Mouse (Mus musculus): ENCODE results near the gene P4ha1.

Gene P4ha1

DNA sequence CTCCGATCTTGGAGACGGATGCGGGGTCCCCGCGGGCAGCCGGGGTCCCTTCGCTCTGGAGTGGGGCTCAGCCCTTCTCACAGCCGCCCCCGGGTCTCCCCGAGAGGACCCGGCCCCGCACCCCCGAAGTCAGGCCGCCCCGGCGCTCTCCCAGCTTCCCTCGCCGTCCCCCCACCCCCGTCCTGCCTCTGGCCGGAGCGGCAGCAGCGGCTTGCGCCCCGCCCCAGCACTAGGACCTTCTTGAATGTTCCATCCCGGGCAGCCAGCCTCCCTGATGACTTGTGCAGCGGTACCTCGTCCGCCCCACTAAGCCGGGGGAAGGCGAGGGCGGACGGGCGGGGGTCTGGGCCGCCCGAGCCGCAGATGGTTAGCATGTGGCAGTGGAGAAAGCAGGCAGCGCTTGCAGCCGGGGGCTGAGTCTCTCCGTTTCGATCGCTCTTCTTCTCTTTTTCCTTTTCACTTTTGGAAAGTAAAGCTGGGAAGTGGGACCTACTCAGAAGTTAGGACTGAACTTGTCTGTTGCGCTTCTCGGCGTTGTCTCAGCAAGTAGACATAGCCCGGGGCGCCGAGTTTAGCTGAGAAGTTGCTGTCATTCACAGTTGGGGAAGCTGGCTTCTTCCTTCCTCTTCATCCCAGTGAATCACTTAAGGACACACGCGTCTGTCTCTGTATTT, 529 bp downstream of the P4ha1 start:
- no peak for DNase-seq (ENCODE audit: low read depth, low spot score)

DNA sequence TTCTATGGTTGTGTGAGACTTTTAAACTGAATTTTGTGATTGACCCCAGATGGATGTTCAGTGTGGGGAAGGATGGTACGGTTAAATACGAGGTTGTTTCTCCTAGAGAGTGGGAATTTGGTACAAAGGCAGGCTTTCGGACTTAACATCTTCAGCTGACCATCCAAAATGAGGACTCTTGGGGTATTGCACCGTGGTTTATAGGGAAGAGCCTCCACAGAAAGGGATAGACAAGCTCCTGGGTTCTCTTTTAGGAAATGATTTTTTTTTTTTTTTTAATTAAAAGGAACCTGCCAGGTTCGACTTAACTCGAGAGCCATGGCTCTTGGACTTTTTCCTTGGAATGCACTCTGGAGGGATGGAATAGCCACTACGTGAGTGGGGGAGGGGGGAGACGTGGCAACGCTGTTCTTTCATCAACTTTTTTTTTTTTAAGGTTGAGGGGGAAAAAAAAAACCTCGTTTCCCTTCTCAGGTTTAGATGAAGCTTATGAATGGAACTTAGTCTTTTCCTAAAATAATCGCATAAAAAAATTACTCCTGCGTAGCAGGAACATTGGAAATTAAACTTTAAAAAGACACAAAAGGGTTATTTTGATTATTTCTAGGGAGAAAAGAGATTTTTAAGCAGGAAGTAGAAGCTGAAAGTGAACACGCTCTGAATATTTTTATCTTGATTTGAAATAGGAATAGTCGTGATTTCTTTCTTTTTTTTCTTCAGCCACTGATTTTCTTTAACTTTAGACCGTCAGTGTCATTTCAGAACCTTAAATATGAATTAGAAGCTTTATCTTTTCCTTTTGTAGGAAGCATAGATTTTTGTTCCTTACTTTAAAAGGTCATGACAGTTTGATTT, 1.4 kb downstream of the P4ha1 start:
- peak; percentile 30 for DNase-seq (ENCODE audit: low read depth, low spot score)

- no peak for DNase-seq (ENCODE audit: low read depth, low spot score)
These were observed 3.7 kb downstream of the P4ha1 start for GRCm38 (mm10) chr10:59326612-59327315.

- no peak for DNase-seq (ENCODE audit: low read depth, low spot score)
These were observed 4.2 kb downstream of the P4ha1 start for GRCm38 (mm10) chr10:59327316-59327710.

- DNase-seq (ENCODE audit: low read depth, low spot score) = no peak
These were observed 8.6 kb downstream of the P4ha1 start for GRCm38 (mm10) chr10:59331546-59332256.

DNA sequence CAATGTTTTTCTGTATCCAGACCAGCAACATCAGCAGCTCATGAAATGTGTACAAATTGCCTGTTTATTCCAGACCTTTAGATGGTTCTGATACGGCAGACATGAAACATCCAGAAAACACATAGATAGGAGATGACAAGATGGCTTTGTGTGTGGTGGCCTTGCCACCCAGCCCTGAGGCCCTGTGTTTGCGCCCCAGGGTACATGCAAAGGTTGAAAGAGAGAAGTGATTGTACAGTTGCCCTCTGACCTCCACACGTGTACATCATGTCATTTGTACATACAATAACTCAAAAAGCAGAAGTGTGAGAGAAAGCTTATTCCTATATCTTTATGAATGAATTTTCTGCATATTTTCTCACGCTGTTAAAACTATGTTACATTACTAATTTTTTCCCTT, 10.3 kb downstream of the P4ha1 start:
- no peak for DNase-seq (ENCODE audit: low read depth, low spot score)

GRCm38 (mm10) chr10:59334899-59335798, 12.1 kb downstream of the P4ha1 start:
- DNase-seq (ENCODE audit: low read depth, low spot score) = no peak

GRCm38 (mm10) chr10:59336124-59336523, 13.0 kb downstream of the P4ha1 start:
- DNase-seq (ENCODE audit: low read depth, low spot score) = no peak

DNA sequence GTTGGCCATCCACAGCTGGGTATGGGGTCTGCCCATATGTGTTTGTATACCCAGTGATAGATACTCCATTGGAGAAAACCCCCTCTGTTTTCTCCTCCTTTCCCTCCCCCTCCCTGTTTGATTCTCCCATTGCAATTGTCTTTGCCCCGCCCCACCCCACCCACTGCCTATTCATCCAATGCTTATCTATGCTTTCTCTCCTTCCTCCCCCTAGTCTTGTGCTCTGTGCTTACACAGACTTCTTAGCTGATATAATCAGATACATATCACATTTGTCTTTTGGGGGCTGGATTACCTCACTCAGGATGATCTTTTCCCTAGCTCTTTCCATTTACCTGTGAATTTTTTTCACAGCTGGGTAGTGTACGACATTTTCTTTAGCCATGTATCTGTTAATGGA, 23.5 kb downstream of the P4ha1 start:
- DNase-seq (ENCODE audit: low read depth, low spot score) = no peak

DNA sequence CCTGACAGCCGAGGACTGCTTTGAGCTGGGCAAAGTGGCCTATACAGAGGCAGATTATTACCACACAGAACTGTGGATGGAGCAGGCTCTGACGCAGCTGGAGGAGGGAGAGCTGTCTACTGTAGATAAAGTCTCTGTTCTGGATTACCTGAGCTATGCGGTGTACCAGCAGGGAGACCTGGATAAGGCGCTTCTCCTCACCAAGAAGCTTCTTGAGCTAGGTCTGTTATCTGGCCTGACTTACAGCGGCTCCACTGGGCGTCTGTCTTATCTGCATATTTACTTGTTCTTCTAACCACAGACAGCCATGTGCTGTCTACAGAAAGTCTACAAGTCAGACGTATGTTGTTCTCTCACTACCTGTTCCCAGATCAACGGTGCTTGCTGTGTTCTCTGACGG, 25.1 kb downstream of the P4ha1 start:
- no peak for DNase-seq (ENCODE audit: low read depth, low spot score)

GRCm38 (mm10) chr10:59349536-59349935, 26.4 kb downstream of the P4ha1 start:
- no peak for DNase-seq (ENCODE audit: low read depth, low spot score)

DNA sequence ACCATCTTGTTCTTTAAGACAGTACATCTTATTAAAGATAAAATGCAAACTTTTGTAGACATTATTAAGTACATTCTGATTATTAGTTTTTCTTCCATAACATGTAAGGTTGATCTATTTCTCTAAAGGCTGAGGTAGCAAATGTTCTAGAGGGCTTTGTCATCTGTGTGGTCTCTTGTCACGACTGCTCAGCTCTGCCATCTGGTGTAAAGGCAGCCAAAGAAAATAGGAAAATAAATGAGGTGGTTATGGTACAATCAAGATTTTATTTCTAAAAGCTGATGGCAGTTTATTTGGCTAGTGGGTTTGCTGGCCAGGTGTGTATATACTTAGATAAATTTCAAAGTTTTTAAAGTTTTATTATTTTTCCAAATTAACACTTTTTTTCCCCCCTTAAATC, 30.0 kb downstream of the P4ha1 start:
- DNase-seq (ENCODE audit: low read depth, low spot score) = no peak

DNA sequence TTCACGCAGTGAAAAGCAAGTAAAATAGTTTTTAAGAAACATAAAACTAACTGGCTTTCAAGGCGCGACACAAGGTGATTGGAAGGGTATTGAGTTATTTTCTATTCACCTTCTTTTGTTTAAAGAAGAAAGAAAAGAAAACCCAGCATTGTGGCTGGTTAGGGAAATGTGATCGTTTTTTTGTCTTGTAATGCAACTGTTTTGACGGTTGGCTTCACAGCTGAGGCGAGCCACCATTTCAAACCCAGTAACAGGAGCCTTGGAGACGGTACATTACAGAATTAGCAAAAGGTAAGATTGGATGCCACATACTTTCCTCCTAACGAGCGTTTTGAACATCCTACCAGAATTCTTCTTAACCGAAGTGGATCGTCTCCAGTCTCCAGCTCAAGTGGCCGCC, 31.0 kb downstream of the P4ha1 start:
- no peak for DNase-seq (ENCODE audit: low read depth, low spot score)

GRCm38 (mm10) chr10:59355020-59355419, 31.9 kb downstream of the P4ha1 start:
- DNase-seq (ENCODE audit: low read depth, low spot score) = no peak

DNA sequence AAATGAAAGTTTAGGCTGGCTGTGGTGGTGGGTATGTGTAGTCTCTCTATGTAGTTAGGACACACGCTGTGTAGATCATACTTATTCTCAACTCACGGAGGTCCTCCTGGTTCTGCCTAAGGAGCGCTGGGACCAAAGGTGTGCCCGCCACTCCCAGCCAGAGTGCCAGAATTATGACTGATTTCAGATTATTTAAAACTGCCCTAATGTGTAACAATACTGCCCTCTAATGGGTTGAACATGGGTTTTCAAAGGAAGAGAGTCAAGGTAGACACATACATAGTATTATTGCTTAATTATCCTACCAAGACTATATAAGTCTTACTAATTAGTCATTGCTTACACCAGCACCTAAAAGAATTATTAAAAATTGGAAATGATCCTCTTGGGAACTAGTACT, 35.6 kb downstream of the P4ha1 start:
- no peak for DNase-seq (ENCODE audit: low read depth, low spot score)

DNA sequence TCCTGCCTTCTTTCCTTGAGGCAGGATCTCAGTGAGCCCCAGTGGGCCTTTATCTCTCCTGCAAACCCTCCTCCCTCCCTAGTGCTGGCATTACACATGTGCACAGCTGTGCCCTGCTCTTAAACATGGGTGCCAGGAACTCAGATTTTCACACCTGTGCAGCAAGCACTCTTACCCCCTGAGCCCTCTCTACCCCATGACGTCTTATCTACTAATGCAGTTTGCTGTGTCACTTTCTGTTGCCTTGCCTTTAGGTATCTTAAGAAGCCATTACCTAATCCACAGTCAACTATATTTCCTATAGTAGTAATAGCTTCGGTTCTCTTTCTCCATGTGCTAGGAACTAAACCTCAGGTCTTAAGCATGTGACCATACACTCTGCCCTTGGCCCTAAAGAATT, 40.1 kb downstream of the P4ha1 start:
- no peak for DNase-seq (ENCODE audit: low read depth, low spot score)

GRCm38 (mm10) chr10:59364551-59364950, 41.5 kb downstream of the P4ha1 start:
- no peak for DNase-seq (ENCODE audit: low read depth, low spot score)

- DNase-seq (ENCODE audit: low read depth, low spot score) = no peak
These were observed 42.9 kb downstream of the P4ha1 start for GRCm38 (mm10) chr10:59365804-59366589.

- no peak for DNase-seq (ENCODE audit: low read depth, low spot score)
These were observed 43.6 kb downstream of the P4ha1 start for GRCm38 (mm10) chr10:59366746-59367145.

DNA sequence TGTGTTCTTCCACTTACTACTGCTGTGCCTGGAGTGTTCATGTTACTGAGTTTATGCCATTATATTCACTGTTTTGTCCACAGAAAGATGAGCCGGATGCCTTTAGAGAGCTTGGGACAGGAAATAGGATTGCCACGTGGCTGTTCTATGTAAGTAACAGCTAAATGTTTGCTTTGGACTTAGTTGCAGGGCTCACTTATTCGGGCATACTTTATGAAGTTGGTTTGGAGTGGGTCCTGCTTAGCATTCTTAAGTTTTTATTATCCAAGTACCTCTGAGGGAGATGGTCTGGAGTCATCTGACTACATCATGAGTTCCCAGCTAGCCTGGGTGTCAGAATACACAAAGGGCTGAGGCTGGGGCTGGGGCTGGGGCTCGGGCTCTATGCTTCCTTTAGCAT, 44.1 kb downstream of the P4ha1 start:
- DNase-seq (ENCODE audit: low read depth, low spot score) = no peak
